Mouse (Mus musculus): ENCODE data around the gene Hemgn.

Gene Hemgn

DNA sequence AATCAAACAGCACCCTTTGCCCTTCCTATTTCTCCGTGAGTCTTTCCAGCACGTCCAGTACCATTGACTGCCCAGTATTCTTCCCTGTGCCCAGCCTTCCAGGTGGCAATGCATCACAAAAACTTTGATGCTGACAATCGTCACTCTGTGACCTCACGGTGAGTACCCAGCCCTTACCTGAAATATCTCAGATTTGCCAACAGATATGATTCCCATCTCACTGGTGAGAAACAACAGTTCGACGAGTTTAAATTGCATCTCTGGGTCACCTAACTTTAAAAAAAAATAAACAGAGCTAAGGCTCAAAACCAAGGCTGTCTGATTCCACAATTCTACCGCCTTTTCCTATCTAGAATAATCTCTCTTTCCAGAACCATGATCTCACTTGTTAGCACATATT, at the start of gene Hemgn:
Gene Hemgn (minus strand): TSS at position 101 of the 400 bp plus-strand sequence.
- DNase-seq (ENCODE audit: low spot score): no peak

DNA sequence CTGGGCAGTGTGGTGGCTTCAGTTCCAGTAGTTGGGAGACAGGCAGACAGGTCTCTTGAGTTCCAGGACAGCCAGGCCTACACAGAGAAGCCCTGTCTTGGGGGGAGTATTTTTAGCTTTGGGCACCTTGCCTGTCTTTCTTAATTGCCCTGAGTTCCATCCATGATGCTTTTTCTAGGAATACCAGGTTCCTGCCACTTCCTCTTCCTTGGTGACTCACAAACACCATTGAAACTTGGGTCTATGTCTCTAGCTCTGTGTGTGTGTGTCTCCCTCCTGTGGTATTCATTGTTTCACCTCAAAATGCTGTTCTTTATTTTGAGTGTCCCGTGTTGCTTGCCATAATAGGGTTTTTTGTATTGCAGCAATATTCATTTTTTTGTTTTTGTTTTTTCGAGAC, 45.1 kb upstream of the Hemgn start:
- DNase-seq (ENCODE audit: low spot score): no peak

- no peak for DNase-seq (ENCODE audit: low spot score)
Observed at GRCm38 (mm10) chr4:46457186-46457585, 43.9 kb upstream of the Hemgn start.

- DNase-seq (ENCODE audit: low spot score): no peak
Observed at GRCm38 (mm10) chr4:46456762-46457161, 43.5 kb upstream of the Hemgn start.

GRCm38 (mm10) chr4:46454097-46454864, 41.0 kb upstream of the Hemgn start:
- DNase-seq (ENCODE audit: low spot score): no peak

GRCm38 (mm10) chr4:46452855-46453719, 39.8 kb upstream of the Hemgn start:
- DNase-seq (ENCODE audit: low spot score): no peak

DNA sequence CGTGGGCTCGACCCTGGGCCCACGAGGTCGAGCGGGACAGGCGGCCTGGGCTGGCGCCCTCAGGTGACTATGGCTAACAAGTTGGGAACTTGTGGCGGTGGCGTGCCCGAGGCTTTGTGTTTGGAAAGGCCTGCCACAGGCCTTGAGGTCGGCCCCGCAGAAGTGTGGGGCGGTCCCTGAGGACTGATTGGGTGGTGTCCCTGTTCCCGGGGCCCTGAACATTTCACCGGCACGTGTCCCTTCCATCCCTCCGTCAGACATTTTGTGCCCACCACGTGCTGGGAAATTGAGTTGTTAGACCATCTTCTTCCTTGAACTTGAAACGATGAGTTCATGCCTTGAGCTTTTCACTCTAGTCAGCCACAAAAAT, 39.2 kb upstream of the Hemgn start:
- DNase-seq (ENCODE audit: low spot score): peak; percentile 68

GRCm38 (mm10) chr4:46451758-46452480, 38.6 kb upstream of the Hemgn start:
- DNase-seq (ENCODE audit: low spot score): peak; percentile 73

DNA sequence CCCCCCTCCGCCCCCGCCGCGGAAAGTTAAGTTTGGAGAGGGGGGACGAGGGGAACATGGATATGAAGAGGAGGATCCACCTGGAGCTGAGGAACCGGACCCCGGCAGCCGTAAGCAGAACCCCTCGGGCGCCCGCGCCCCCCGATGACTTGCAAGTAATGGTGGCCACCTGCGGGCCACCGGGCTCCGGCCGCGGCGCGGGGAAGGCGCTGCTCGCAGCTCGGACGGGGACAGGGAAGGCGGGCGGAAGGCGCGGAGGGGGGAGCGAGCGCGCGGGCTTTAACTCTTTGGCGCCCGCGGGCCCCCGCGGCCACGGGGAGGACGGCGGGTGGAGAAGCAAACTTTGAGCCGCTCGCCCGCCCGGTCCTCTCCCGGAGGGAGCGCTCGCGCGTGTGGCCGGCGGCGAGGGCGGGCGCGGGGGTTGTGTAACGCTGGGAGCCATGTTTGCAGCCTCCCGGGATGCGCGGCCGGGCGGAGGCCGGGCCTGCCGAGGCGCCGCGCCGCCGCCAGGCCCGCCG, 38.0 kb upstream of the Hemgn start:
- DNase-seq (ENCODE audit: low spot score): peak; percentile 53

GRCm38 (mm10) chr4:46450519-46451131, 37.3 kb upstream of the Hemgn start, which contains the start of gene Anp32b:
TSS of gene Anp32b (plus strand) at chr4:46450902.
- peak; percentile 93 for DNase-seq (ENCODE audit: low spot score)

- DNase-seq (ENCODE audit: low spot score): no peak
Observed at GRCm38 (mm10) chr4:46450020-46450518, 36.8 kb upstream of the Hemgn start.

DNA sequence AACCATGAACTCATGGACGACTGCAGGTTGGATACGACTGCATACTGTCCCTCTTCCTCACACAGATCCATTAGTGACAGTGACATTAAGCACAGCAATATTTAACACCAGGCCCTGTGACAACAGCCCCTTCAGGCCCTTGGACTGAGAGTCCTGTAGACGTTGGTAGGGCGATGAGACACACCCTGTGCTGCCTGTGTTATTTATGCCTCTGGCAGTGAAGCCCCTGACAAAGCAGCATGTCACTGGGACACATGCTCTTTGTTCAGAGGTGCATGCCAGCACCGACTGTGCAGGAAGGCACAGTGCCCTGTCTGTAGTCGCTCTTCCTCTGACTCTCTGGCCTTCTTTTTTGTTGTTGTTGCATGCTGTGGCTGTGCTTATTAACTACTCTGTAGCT, 35.6 kb upstream of the Hemgn start:
- DNase-seq (ENCODE audit: low spot score): no peak

- no peak for DNase-seq (ENCODE audit: low spot score)
Observed at GRCm38 (mm10) chr4:46447461-46447860, 34.2 kb upstream of the Hemgn start.

DNA sequence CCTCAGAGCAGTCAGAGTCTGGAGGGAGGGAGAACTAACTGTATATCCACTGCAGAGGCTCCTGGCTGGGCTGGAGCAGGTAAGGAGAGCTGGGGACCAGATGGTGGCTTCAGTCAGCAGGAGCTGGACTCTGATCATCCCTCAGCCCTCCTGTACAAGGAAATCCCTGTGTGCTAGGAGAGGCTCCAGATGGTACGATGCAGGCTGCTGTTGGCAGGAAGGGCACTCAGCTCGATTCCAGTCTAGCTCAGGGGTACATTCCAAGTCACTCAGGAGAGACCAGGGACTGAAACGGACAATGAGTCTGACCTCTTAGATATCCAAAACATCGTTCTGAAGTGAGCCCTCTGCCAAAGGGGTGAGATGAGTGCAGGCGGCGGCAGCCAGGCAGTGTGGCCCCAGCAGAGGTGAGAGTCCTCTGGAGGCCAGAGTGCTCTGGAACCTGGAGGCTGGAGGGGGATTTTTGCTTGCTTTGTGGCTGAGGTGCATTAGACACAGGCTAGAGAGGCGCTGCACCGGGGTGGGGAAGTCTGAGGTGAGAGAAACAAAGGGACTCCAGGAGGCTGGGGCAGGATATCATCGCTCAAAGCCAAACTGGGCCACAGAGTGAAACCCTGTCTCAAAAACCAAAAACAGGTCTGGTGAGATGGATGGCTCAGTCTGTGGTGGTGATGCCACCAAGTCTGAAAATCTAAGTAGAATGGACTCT, 32.1 kb upstream of the Hemgn start:
- DNase-seq (ENCODE audit: low spot score): no peak

DNA sequence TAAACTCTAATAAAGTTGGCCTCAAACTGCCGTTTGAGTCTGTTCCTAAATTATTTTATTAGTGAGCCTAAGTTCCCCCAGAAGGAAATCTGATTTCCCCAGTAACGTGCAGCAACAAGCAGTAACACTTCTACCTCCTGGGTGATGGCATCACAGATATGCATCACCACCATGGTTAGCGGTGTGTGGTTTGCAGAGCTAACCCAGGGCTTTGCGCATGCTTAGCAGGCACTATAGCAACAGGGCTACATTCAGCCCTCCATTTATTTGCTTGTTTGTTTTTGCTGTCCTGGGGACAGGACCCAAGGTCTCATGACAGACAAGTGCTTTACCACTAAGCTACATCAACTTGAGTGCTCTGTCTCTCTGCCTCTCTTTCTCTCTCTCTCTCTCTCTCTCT, 29.2 kb upstream of the Hemgn start:
- DNase-seq (ENCODE audit: low spot score): no peak

DNA sequence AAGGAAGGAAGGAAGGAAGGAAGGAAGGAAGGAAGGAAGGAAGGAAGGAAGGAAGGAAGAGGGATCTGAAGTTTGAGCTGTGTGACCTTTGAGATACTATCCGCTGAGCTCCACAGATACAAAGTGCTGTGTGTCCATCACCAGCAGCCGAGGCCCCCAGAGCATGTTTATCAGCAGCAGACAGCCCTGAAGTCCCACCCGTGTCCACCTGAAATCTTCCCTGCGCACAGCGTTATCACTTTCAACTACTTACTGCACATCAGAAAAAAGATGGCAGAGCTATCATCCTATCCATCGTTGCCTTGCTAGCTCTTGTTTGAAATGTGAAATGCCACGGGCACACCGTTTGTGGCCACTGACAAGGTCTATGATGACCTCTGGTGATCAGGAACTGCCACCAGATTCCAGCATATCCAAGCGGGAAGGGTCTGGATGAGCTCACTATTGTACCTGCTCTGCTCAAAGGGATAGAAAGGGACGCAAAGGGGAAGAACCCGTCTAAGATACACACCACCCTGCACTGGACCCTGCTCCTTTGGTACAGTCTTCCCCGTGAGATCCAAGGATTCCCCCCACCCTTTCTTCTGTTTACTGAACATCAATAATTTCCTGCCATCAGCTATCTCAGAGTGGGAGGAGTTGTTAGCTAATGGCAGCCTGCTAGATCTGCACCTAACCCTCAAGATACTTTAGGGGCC, 19.2 kb upstream of the Hemgn start:
- no peak for DNase-seq (ENCODE audit: low spot score)

DNA sequence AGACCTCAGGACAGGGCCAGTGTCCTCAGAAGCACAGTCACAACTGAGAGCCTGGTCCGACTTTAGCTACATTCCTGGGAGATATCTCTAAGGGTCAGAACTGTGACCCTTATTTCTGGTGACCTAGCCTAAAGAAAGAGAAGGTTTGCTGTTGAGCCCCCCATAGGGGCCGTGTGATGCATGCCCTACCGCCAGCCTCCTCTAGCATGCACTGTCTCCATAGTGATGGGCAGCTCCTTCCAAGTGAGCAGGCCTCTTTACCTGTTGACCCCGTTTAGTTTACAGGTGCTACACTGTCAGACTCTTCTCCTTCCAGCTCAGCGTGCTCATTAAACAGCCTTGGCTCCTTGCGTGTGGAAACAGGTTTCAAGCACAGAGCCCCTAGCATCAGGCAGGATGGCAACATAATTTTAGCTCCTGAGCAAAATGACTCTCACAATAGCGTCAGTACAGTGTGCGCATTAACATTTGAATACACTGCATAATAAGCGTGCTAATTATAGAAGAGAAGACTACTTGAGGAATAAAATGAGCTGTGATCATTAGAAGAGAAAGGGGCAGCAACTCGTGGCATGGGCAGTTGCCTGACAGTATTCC, 15.7 kb upstream of the Hemgn start:
- DNase-seq (ENCODE audit: low spot score): no peak

- no peak for DNase-seq (ENCODE audit: low spot score)
Observed at GRCm38 (mm10) chr4:46422625-46423024, 9.3 kb upstream of the Hemgn start.

- DNase-seq (ENCODE audit: low spot score): no peak
Observed at GRCm38 (mm10) chr4:46418851-46419250, 5.5 kb upstream of the Hemgn start.

GRCm38 (mm10) chr4:46417491-46417890, 4.2 kb upstream of the Hemgn start:
- peak; percentile 16 for DNase-seq (ENCODE audit: low spot score)
